Mouse (Mus musculus): ENCODE data around the gene Crispld2. TPM values are rescaled to one million over a fixed set of nuclear protein-coding genes. Genes with fewer than 3 reads are reported as not detected.

Gene Crispld2
- polyA plus RNA-seq, 1 experiment from 2014 or later, result 3.2 TPM

DNA sequence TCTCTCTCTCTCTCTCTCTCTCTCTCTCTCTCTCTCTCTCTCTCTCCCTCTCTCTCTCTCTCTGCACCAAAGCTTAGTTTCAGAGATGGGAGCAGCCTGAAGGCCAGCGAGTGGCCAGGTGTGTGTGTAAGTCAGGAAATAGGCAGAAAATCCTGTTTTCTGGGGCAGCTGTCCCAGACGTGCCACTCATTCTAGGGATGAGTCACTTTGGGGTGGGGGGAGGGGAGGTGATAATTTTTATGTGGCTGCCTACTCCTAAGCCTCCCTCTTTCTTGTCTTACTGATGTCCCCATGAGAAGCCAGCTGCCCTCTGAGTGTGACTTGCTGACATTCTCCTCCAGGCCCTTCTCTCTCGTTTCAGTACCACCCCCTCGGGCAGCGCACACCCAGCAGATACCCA lies 6.1 kb upstream of the Crispld2 start:
- no peak for ATAC-seq (ENCODE audit: low read depth)
- Histone ChIP-seq H3K4me3 (ENCODE audit: low read depth, low read length) (no peak overlapping the region), H3K4me1 (ENCODE audit: control insufficient read depth, low read depth, low read length) (no peaks in the 10 kb centered on the region), H3K9ac (ENCODE audit: low read depth, low read length) (no peak overlapping the region), H3K9me3 (replicated peaks; ENCODE audit: control insufficient read depth, low read length) (no peaks in the 10 kb centered on the region), H3K27me3 (ENCODE audit: control insufficient read depth, insufficient read depth, low read depth, low read length) (peaks cover 4% of the 10 kb centered on the region; the same call in 1 of the 2 replicates), H3K36me3 (ENCODE audit: control insufficient read depth, insufficient read depth) (no peaks in the 10 kb centered on the region), H3K4me2 (ENCODE audit: low read depth, low read length) (no peak overlapping the region), H3K27ac (ENCODE audit: low read length) (no peak overlapping the region)
- WGBS (ENCODE audit: insufficient replicate concordance), result 55% methylated on average over 5 of the region's 5 CpGs

DNA sequence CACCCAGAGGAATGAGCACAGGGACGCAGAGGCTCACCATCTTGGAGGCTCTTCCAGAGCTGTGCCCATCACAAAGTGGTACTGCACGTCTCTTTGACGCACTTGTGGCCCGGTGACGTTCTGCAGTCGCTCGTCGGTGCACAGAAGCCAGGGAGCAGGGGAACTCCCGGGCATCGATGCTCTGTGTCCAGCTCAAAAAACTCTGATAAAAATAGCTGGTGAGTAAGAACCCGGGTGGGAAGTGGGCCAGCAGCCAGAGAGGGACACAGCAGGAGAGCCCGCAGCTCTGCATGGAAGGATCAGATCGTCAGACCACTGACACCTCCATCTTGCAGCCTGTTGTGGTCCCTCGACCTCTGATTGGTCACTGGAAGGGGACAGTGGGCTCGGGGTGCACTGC lies 4.2 kb upstream of the Crispld2 start:
- Histone ChIP-seq H3K27ac (ENCODE audit: low read length) (no peak overlapping the region), H3K36me3 (ENCODE audit: control insufficient read depth, insufficient read depth) (no peaks in the 10 kb centered on the region), H3K4me1 (ENCODE audit: control insufficient read depth, low read depth, low read length) (no peaks in the 10 kb centered on the region; the same call in 1 of the 2 replicates), H3K27me3 (ENCODE audit: control insufficient read depth, insufficient read depth, low read depth, low read length) (peaks cover 21% of the 10 kb centered on the region), H3K9me3 (replicated peaks; ENCODE audit: control insufficient read depth, low read length) (no peaks in the 10 kb centered on the region), H3K4me2 (ENCODE audit: low read depth, low read length) (no peak overlapping the region), H3K4me3 (ENCODE audit: low read depth, low read length) (no peak overlapping the region), H3K9ac (ENCODE audit: low read depth, low read length) (no peak overlapping the region)
- WGBS (ENCODE audit: insufficient replicate concordance), result 66% methylated on average over 15 of the region's 15 CpGs
- ATAC-seq (ENCODE audit: low read depth), result no peak

- no peak overlapping the region for H3K4me3 ChIP-seq (ENCODE audit: low read depth, low read length)
- no peaks in the 10 kb centered on the region for H3K36me3 ChIP-seq (ENCODE audit: control insufficient read depth, insufficient read depth)
- WGBS (ENCODE audit: insufficient replicate concordance), result 58% methylated on average over 7 of the region's 7 CpGs
- ATAC-seq (ENCODE audit: low read depth), result no peak
- no peak overlapping the region for H3K4me2 ChIP-seq (ENCODE audit: low read depth, low read length)
- no peak overlapping the region for H3K9ac ChIP-seq (ENCODE audit: low read depth, low read length)
- no peaks in the 10 kb centered on the region for H3K9me3 ChIP-seq (replicated peaks; ENCODE audit: control insufficient read depth, low read length)
- no peaks in the 10 kb centered on the region; the same call in 1 of the 2 replicates for H3K4me1 ChIP-seq (ENCODE audit: control insufficient read depth, low read depth, low read length)
- H3K27me3 ChIP-seq (ENCODE audit: control insufficient read depth, insufficient read depth, low read depth, low read length), result peaks cover 27% of the 10 kb centered on the region
- H3K27ac ChIP-seq (ENCODE audit: low read length), result no peak overlapping the region
Observed at GRCm38 (mm10) chr8:119994114-119994513, 1.9 kb downstream of the Crispld2 start.

- WGBS (ENCODE audit: insufficient replicate concordance), result 43% methylated on average over 6 of the region's 6 CpGs
- Histone ChIP-seq H3K4me2 (ENCODE audit: low read depth, low read length) (no peak overlapping the region), H3K9me3 (replicated peaks; ENCODE audit: control insufficient read depth, low read length) (no peaks in the 10 kb centered on the region), H3K27ac (ENCODE audit: low read length) (no peak overlapping the region), H3K27me3 (ENCODE audit: control insufficient read depth, insufficient read depth, low read depth, low read length) (peaks cover 27% of the 10 kb centered on the region), H3K9ac (ENCODE audit: low read depth, low read length) (no peak overlapping the region), H3K36me3 (ENCODE audit: control insufficient read depth, insufficient read depth) (no peaks in the 10 kb centered on the region), H3K4me3 (ENCODE audit: low read depth, low read length) (no peak overlapping the region), H3K4me1 (ENCODE audit: control insufficient read depth, low read depth, low read length) (no peaks in the 10 kb centered on the region; the same call in 1 of the 2 replicates)
- ATAC-seq (ENCODE audit: low read depth), result no peak
Observed at GRCm38 (mm10) chr8:119994556-119994955, 2.3 kb downstream of the Crispld2 start.

- H3K9me3 ChIP-seq (replicated peaks; ENCODE audit: control insufficient read depth, low read length), result no peaks in the 10 kb centered on the region
- H3K9ac ChIP-seq (ENCODE audit: low read depth, low read length), result no peak overlapping the region
- 77% methylated on average over 4 of the region's 4 CpGs for WGBS (ENCODE audit: insufficient replicate concordance)
- no peaks in the 10 kb centered on the region; the same call in 1 of the 2 replicates for H3K4me1 ChIP-seq (ENCODE audit: control insufficient read depth, low read depth, low read length)
- peaks cover 14% of the 10 kb centered on the region for H3K27me3 ChIP-seq (ENCODE audit: control insufficient read depth, insufficient read depth, low read depth, low read length)
- H3K4me3 ChIP-seq (ENCODE audit: low read depth, low read length), result no peak overlapping the region
- no peak for ATAC-seq (ENCODE audit: low read depth)
- H3K4me2 ChIP-seq (ENCODE audit: low read depth, low read length), result no peak overlapping the region
- no peak overlapping the region for H3K27ac ChIP-seq (ENCODE audit: low read length)
- H3K36me3 ChIP-seq (ENCODE audit: control insufficient read depth, insufficient read depth), result no peaks in the 10 kb centered on the region
Observed at GRCm38 (mm10) chr8:119997266-119997665, 5.0 kb downstream of the Crispld2 start.

DNA sequence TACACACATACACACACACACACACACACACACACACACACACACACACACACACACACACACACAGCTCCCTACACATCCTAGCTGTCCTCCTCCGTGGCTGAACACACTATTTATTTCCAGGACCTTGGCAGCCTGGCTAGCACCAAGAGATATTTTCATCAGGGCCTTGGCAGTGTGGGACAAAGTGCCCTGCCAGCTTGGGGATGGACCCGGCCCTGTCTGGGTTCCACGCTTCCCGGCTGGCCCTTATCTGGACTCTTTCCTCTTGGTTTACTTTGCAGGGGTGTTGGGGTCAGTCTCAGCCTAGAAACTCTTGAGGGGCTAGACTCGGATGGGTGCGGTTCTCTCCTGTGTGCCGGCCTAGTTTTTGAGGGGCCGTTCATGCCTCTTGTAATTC lies 8.2 kb downstream of the Crispld2 start:
- no peak overlapping the region for H3K9ac ChIP-seq (ENCODE audit: low read depth, low read length)
- WGBS (ENCODE audit: insufficient replicate concordance), result 59% methylated on average over 8 of the region's 8 CpGs
- ATAC-seq (ENCODE audit: low read depth), result no peak
- H3K27ac ChIP-seq (ENCODE audit: low read length), result no peak overlapping the region
- H3K36me3 ChIP-seq (ENCODE audit: control insufficient read depth, insufficient read depth), result no peaks in the 10 kb centered on the region
- H3K9me3 ChIP-seq (replicated peaks; ENCODE audit: control insufficient read depth, low read length), result no peaks in the 10 kb centered on the region
- no peaks in the 10 kb centered on the region; the same call in 1 of the 2 replicates for H3K27me3 ChIP-seq (ENCODE audit: control insufficient read depth, insufficient read depth, low read depth, low read length)
- no peak overlapping the region for H3K4me3 ChIP-seq (ENCODE audit: low read depth, low read length)
- no peak overlapping the region for H3K4me2 ChIP-seq (ENCODE audit: low read depth, low read length)
- H3K4me1 ChIP-seq (ENCODE audit: control insufficient read depth, low read depth, low read length), result no peaks in the 10 kb centered on the region

- H3K4me2 ChIP-seq (ENCODE audit: low read depth, low read length), result no peak overlapping the region
- H3K27me3 ChIP-seq (ENCODE audit: control insufficient read depth, insufficient read depth, low read depth, low read length), result no peaks in the 10 kb centered on the region
- H3K27ac ChIP-seq (ENCODE audit: low read length), result no peak overlapping the region
- no peaks in the 10 kb centered on the region for H3K9me3 ChIP-seq (replicated peaks; ENCODE audit: control insufficient read depth, low read length)
- no peaks in the 10 kb centered on the region for H3K4me1 ChIP-seq (ENCODE audit: control insufficient read depth, low read depth, low read length)
- no peak overlapping the region for H3K4me3 ChIP-seq (ENCODE audit: low read depth, low read length)
- H3K9ac ChIP-seq (ENCODE audit: low read depth, low read length), result no peak overlapping the region
- H3K36me3 ChIP-seq (ENCODE audit: control insufficient read depth, insufficient read depth), result no peaks in the 10 kb centered on the region
- 59% methylated on average over 7 of the region's 7 CpGs for WGBS (ENCODE audit: insufficient replicate concordance)
- ATAC-seq (ENCODE audit: low read depth), result no peak
Observed at GRCm38 (mm10) chr8:120001712-120002111, 9.5 kb downstream of the Crispld2 start.

GRCm38 (mm10) chr8:120002348-120002747 lies 10.1 kb downstream of the Crispld2 start:
- Histone ChIP-seq H3K27ac (ENCODE audit: low read length) (no peak overlapping the region), H3K9ac (ENCODE audit: low read depth, low read length) (no peak overlapping the region), H3K27me3 (ENCODE audit: control insufficient read depth, insufficient read depth, low read depth, low read length) (no peaks in the 10 kb centered on the region), H3K4me1 (ENCODE audit: control insufficient read depth, low read depth, low read length) (no peaks in the 10 kb centered on the region), H3K4me2 (ENCODE audit: low read depth, low read length) (no peak overlapping the region), H3K9me3 (replicated peaks; ENCODE audit: control insufficient read depth, low read length) (no peaks in the 10 kb centered on the region), H3K36me3 (ENCODE audit: control insufficient read depth, insufficient read depth) (no peaks in the 10 kb centered on the region), H3K4me3 (ENCODE audit: low read depth, low read length) (no peak overlapping the region)
- 66% methylated on average over 9 of the region's 9 CpGs for WGBS (ENCODE audit: insufficient replicate concordance)
- ATAC-seq (ENCODE audit: low read depth), result no peak

DNA sequence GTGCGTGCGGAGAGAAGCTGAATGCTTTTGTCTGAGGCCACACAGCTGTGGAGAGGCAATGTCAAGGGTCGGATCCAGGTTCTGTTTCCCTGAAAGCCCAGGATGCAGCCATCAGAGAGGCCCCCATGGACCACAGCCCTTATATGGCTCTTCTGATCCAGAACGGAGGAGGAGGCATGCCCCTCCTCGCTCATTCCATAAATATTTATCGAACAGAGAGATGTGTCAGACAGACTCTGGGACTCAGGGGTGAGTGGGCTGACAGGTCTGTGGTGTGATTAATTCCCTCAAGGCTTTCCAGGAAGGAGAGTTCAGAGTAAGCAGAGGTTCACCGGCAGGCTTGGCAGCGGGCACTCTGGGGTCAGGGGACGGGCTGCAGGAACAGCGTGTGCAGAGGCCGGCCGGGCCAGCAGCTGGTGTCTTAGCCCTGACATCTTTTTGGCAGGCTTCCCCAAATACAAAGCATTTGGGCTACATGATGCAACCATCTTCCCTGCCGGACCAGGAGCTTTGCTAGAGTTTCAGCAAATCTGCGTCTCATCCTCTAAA lies 12.0 kb downstream of the Crispld2 start:
- no peak overlapping the region for H3K27ac ChIP-seq (ENCODE audit: low read length)
- H3K9ac ChIP-seq (ENCODE audit: low read depth, low read length), result no peak overlapping the region
- H3K9me3 ChIP-seq (replicated peaks; ENCODE audit: control insufficient read depth, low read length), result no peaks in the 10 kb centered on the region
- no peak overlapping the region for H3K4me2 ChIP-seq (ENCODE audit: low read depth, low read length)
- no peaks in the 10 kb centered on the region for H3K36me3 ChIP-seq (ENCODE audit: control insufficient read depth, insufficient read depth)
- ATAC-seq (ENCODE audit: low read depth), result no peak
- no peak overlapping the region for H3K4me3 ChIP-seq (ENCODE audit: low read depth, low read length)
- H3K4me1 ChIP-seq (ENCODE audit: control insufficient read depth, low read depth, low read length), result no peaks in the 10 kb centered on the region
- 57% methylated on average over 14 of the region's 14 CpGs for WGBS (ENCODE audit: insufficient replicate concordance)
- H3K27me3 ChIP-seq (ENCODE audit: control insufficient read depth, insufficient read depth, low read depth, low read length), result no peaks in the 10 kb centered on the region

All from liver, embryonic 16.5 days (tissue).